Mouse (Mus musculus) forebrain, embryonic 14.5 days (tissue): ENCODE measurements around the gene Abcc4. TPM values are rescaled to one million over a fixed set of nuclear protein-coding genes. Genes with fewer than 3 reads are reported as not detected.

Source experiments
- ATAC-seq: fragments of 200-750 bp; cut with Nextera tagmentation; 2 replicates; pipeline ENCODE4 v1.8.0; 2017; ENCODE audit warnings: mild to moderate bottlenecking, moderate library complexity
- DNase-seq: peaks from one replicate; pipeline ENCODE4 v3.0.0-alpha.2; 2015; ENCODE audit warnings: low spot score
- H3K27ac ChIP-seq: fragments of 300-500 bp; sonication (generic); 2 replicates; pipeline ENCODE4 v1.5.1; 2014; ENCODE audit warnings: low read depth, mild to moderate bottlenecking, control low read depth, low read length, moderate library complexity
- H3K27me3 ChIP-seq: fragments of 300-500 bp; sonication (generic); replicated peaks from 2 replicates; pipeline ENCODE4 v1.6.1; 2014; ENCODE audit warnings: low read length, control low read depth, mixed read lengths; ENCODE audit not compliant: control insufficient read depth, insufficient read depth
- H3K36me3 ChIP-seq: fragments of 300-500 bp; sonication (generic); 2 replicates; pipeline ENCODE4 v1.6.1; 2014; ENCODE audit warnings: low read length, control low read depth; ENCODE audit not compliant: control insufficient read depth, insufficient read depth
- H3K4me1 ChIP-seq: fragments of 300-500 bp; sonication (generic); 2 replicates; pipeline ENCODE4 v1.6.1; 2014; ENCODE audit warnings: antibody characterized with exemption, low read length, control low read depth; ENCODE audit not compliant: control insufficient read depth, insufficient read depth
- H3K4me2 ChIP-seq: fragments of 300-500 bp; sonication (generic); 2 replicates; pipeline ENCODE4 v1.6.1; 2014; ENCODE audit warnings: mild to moderate bottlenecking, control low read depth, low read length
- H3K4me3 ChIP-seq: fragments of 300-500 bp; sonication (generic); 2 replicates; pipeline ENCODE4 v1.5.1; 2014; ENCODE audit warnings: low read depth, low read length, control low read depth
- H3K9ac ChIP-seq: fragments of 300-500 bp; sonication (generic); 2 replicates; pipeline ENCODE4 v1.6.1; 2014; ENCODE audit warnings: mild to moderate bottlenecking, low read length, control low read depth, moderate library complexity
- H3K9me3 ChIP-seq: fragments of 300-500 bp; sonication (generic); replicated peaks from 2 replicates; pipeline ENCODE4 v1.6.1; 2016; ENCODE audit warnings: low read length, control low read depth, mixed read lengths; ENCODE audit not compliant: control insufficient read depth
- WGBS: fragments of 180-500 bp; shearing (Covaris S2); extraction: QIAGEN DNeasy Blood & Tissue Kit; methylation state at CpG from one replicate; pipeline ENCODE4 v1.1.7; 2014; 5-methylcytosine and 5-hydroxymethylcytosine counted together
- polyA plus RNA-seq: library from polyadenylated mRNA; unstranded; fragments of >200 nt; fragmentation: Nextera tagmentation; extraction: Ambion mirVana; gene quantifications from 2 replicates; pipeline ENCODE4 v1.2.1, GENCODE M21; 2014

Gene Abcc4
- polyA plus RNA-seq, 1 experiment from 2014 or later = 1.0 TPM

DNA sequence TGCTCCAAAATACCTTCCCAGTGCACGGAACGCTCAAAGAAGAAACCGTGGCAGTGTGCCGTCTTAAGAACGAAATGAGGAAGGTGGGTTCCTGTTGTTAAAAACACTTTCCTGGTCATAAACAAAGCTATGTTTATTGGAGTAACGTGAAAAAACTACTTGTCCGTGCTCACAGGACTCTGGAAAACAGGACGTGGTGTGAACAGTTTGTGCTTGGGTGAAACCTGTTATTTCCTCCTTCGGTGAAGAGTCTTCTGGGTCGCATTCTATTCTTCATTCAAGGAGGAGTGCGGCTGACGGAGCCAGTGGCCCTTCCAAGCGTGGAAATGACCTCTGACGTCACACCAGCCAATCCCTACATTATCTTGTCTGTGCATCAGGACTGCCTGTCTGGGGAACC, 198.2 kb downstream of the Abcc4 start:
- Histone ChIP-seq H3K4me3 (no peak overlapping the region), H3K4me2 (no peak overlapping the region), H3K9ac (no peak overlapping the region), H3K4me1 (peaks cover 17% of the 10 kb centered on the region; the same call in 1 of the 2 replicates), H3K27me3 (no peaks in the 10 kb centered on the region), H3K27ac (no peak overlapping the region), H3K9me3 (no peaks in the 10 kb centered on the region), H3K36me3 (no peaks in the 10 kb centered on the region)
- WGBS = 92% methylated on average over 14 of the region's 14 CpGs
- DNase-seq = no peak
- ATAC-seq = no peak

DNA sequence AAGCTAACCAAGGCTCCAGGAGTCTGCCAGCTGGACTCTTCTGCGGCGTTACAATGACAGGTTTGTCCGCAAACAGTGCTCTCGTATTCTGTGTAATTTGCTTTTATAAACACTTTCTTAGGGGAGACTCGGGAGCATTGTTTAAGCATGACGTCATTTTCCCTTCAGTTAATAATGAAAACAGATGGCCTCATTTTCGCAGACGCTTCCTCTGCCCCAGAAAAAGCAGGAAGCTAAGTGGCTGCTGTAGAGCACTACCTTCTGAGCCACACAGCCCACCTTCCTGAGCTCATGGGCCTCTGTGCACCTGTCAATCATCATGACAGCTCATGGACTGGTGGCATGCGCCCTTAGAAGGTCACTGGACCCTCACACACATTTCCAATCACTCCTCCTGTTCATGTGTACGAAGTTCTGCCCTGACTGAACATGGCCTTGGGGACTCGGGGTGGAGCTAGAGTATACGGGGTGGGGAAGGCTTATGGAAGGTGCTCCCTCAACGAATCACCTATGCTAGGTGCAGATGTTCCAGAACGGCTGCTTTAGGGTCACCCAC, 199.3 kb downstream of the Abcc4 start:
- Histone ChIP-seq H3K4me3 (no peak overlapping the region), H3K27ac (no peak overlapping the region), H3K36me3 (no peaks in the 10 kb centered on the region), H3K9ac (no peak overlapping the region), H3K27me3 (0 out of 2 replicates have a peak, but pooled peaks cover 2% of the 10 kb centered on the region), H3K9me3 (no peaks in the 10 kb centered on the region), H3K4me1 (peaks cover 17% of the 10 kb centered on the region; the same call in 1 of the 2 replicates), H3K4me2 (peak overlapping the region; percentile 36)
- ATAC-seq (peak; percentile 80), DNase-seq (peak; percentile 85)
- WGBS = 33% methylated on average over 14 of the region's 14 CpGs

DNA sequence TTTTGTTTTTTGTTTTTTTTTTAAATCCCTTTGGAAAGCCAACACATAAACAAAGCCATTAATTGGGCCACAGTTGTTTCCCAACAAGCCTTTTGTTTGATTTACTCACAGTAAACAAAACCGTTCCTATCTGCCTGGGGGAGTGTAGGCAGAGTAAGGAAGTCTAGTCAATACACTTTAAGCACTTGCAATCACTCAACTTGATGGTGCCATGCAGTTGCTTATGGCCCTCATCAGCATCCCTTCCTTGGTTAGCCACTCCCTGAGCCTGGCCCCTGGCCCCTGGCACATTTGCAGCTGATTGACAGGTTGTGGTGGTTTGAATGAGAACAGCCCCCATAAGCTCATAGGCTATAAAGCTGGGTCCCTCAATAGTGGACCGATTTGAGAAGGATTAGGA, 209.3 kb downstream of the Abcc4 start:
- WGBS = 40% methylated on average over 2 of the region's 2 CpGs
- Histone ChIP-seq H3K27ac (no peak overlapping the region), H3K4me3 (no peak overlapping the region), H3K27me3 (0 out of 2 replicates have a peak, but pooled peaks cover 4% of the 10 kb centered on the region), H3K9ac (no peak overlapping the region), H3K36me3 (no peaks in the 10 kb centered on the region), H3K4me2 (no peak overlapping the region), H3K4me1 (no peaks in the 10 kb centered on the region; the same call in 1 of the 2 replicates), H3K9me3 (no peaks in the 10 kb centered on the region)
- ATAC-seq (no peak), DNase-seq (no peak)

DNA sequence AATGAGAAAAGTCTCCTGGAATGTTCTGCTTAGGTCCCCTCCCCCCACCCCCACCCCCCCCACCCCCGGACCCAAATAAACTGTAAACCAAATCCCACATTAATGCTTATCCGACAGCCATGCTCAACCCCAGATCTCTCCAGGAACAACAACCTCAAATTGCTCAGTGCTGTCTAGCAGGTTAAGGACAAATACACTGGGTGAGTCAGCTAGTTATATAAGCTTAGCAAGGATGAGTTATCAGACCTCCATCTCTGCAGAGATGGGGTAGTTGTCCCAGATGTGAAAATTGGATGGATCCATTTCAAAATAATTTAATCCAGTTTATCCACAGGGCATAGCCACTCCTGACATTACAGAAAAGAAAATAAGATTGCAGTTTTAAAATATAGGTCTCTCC, 210.6 kb downstream of the Abcc4 start:
- DNase-seq (no peak), ATAC-seq (no peak)
- Histone ChIP-seq H3K4me2 (no peak overlapping the region), H3K4me1 (peaks cover 7% of the 10 kb centered on the region), H3K9me3 (no peaks in the 10 kb centered on the region), H3K27ac (no peak overlapping the region), H3K4me3 (no peak overlapping the region), H3K9ac (no peak overlapping the region), H3K36me3 (no peaks in the 10 kb centered on the region), H3K27me3 (0 out of 2 replicates have a peak, but pooled peaks cover 4% of the 10 kb centered on the region)
- 79% methylated on average over 2 of the region's 2 CpGs for WGBS

DNA sequence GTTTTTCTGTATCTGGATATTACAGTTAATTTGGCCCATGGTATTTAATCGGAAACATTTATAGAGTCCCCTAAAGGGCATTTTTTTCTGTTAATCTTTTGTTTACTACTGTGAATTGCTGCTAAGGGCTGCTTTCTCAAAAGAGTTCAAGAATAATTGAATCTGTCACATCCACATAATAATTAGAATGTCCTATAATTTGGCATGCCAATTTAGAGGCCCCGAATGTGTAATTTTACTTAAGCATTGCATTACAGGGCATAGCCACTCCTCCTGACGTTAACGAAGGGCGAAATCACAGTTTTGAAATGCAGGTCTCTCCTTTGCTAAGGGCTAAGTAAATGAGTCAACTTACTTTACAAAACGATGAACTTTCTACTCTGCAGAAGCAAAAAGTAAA, 214.3 kb downstream of the Abcc4 start:
- peak; percentile 40; the same call in 1 of the 2 replicates for ATAC-seq
- H3K27ac ChIP-seq = no peak overlapping the region
- no peaks in the 10 kb centered on the region for H3K36me3 ChIP-seq
- WGBS = 10% methylated on average over 6 of the region's 6 CpGs
- DNase-seq = peak; percentile 56
- no peak overlapping the region for H3K4me3 ChIP-seq
- no peaks in the 10 kb centered on the region for H3K9me3 ChIP-seq
- H3K4me2 ChIP-seq = peak overlapping the region; percentile 29
- 0 out of 2 replicates have a peak, but pooled peaks cover 4% of the 10 kb centered on the region for H3K27me3 ChIP-seq
- no peak overlapping the region for H3K9ac ChIP-seq
- peaks cover 7% of the 10 kb centered on the region for H3K4me1 ChIP-seq

DNA sequence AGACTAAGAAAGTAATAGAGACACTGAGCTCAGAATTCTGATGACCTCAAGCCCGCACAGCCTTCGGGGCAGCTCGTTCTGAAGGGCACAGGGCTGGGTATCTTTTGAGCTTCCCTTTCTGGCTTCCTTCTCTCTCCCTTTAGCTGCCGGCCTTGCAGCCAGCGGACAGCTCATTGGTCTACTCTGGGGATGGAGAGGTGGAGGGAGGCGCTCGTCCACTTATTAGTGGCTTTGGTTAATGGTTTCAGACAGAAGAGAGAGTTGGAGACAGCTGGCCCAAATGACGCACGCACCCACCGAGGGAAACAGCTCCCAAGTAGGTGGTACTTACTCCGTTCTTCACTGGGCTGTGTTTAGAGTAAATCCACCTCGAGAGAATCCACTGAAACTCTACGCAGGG, 214.7 kb downstream of the Abcc4 start:
- Histone ChIP-seq H3K4me3 (no peak overlapping the region), H3K4me1 (peaks cover 10% of the 10 kb centered on the region), H3K36me3 (no peaks in the 10 kb centered on the region), H3K9ac (no peak overlapping the region), H3K4me2 (peak overlapping the region; percentile 29), H3K27me3 (0 out of 2 replicates have a peak, but pooled peaks cover 4% of the 10 kb centered on the region), H3K27ac (no peak overlapping the region), H3K9me3 (no peaks in the 10 kb centered on the region)
- ATAC-seq (peak; percentile 77), DNase-seq (peak; percentile 66)
- WGBS = 6% methylated on average over 13 of the region's 13 CpGs

DNA sequence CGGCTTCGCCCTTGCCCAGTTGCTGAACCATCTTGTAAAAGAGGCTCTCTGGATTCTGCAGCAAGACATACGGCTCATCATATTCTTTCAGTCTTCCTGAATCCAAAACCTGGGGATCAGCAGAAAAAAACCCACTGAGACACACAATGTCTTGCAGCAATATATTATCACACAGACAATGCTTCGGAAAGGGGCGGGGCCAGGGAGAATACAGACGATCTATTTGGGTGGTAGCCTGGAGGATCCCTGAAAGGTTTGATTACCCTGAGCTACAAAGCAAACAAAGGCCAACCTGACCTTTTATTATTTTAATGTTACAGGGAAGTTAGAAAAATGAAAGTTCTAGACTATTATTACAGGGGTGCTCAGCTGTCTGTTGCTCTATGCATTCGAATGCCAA, 215.5 kb downstream of the Abcc4 start:
- H3K9me3 ChIP-seq = no peaks in the 10 kb centered on the region
- ATAC-seq (no peak), DNase-seq (no peak)
- no peak overlapping the region for H3K4me2 ChIP-seq
- H3K4me1 ChIP-seq = peaks cover 10% of the 10 kb centered on the region
- 0 out of 2 replicates have a peak, but pooled peaks cover 4% of the 10 kb centered on the region for H3K27me3 ChIP-seq
- H3K27ac ChIP-seq = no peak overlapping the region
- H3K36me3 ChIP-seq = no peaks in the 10 kb centered on the region
- H3K9ac ChIP-seq = no peak overlapping the region
- H3K4me3 ChIP-seq = no peak overlapping the region
- 65% methylated on average over 7 of the region's 7 CpGs for WGBS

DNA sequence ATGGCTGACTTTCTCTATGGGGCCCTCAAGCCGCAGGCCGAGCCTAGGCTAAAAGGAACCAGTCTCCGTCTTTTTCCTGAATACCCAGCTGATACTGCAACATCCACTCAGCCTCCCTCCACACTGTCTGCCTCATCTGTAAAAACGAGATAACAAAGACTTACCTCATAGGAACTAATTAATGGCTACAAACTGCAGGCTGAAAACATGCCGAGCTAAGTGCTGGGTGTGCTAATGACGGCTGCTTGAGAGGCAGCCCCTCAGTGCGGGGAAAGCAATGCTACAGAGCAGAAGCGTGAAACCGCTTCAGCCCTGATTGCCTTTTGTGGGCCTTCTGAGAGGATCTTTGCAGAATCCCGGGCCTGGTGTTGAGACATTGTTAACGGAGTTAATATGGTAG, 219.7 kb downstream of the Abcc4 start:
- ATAC-seq (peak; percentile 54; the same call in 1 of the 2 replicates), DNase-seq (peak; percentile 49)
- H3K36me3 ChIP-seq = no peaks in the 10 kb centered on the region
- no peak overlapping the region for H3K27ac ChIP-seq
- no peak overlapping the region for H3K4me2 ChIP-seq
- peaks cover 7% of the 10 kb centered on the region for H3K4me1 ChIP-seq
- WGBS = 29% methylated on average over 11 of the region's 11 CpGs
- no peaks in the 10 kb centered on the region for H3K27me3 ChIP-seq
- H3K9ac ChIP-seq = no peak overlapping the region
- no peaks in the 10 kb centered on the region for H3K9me3 ChIP-seq
- no peak overlapping the region for H3K4me3 ChIP-seq

DNA sequence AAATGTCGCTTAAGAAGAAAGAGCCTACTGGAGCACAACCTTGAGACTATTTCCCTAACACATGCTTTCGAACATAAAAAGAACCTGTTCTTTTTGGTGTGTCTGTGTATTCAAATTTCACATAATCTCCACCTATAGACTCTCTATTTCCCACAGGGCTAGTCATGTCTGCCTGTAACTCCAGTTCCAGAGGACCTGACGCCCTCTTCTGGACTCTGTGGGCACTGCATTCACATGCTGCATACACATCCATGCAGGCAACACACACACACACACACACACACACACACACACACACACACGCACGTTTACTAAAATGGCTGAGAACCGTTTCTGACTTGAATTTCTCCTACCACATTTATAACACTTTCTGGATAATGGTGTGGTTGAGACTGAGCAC, 220.4 kb downstream of the Abcc4 start:
- ATAC-seq (no peak), DNase-seq (no peak)
- 98% methylated on average over 6 of the region's 6 CpGs for WGBS
- no peak overlapping the region for H3K9ac ChIP-seq
- no peak overlapping the region for H3K4me3 ChIP-seq
- no peak overlapping the region for H3K4me2 ChIP-seq
- 0 out of 2 replicates have a peak, but pooled peaks cover 3% of the 10 kb centered on the region for H3K4me1 ChIP-seq
- H3K27me3 ChIP-seq = no peaks in the 10 kb centered on the region
- H3K36me3 ChIP-seq = no peaks in the 10 kb centered on the region
- no peak overlapping the region for H3K27ac ChIP-seq
- no peaks in the 10 kb centered on the region for H3K9me3 ChIP-seq
